Comparison of ENCODE assay signal across 8 mouse cellular contexts in genomic region chr13:94177148-94177547, GRCm38 (mm10).
DNase-seq lines count a peak whose midpoint lies in the region; ATAC-seq and TF ChIP-seq lines count a peak whose summit lies in the region.

No protein-coding gene starts in this region.

- peaks cover 25% of the 10 kb centered on the region for H3K4me1 ChIP-seq in embryonic facial prominence, embryonic 14.5 days (ENCODE audit: control insufficient read depth, insufficient read depth, low read length)
- H3K4me1 ChIP-seq in forebrain, embryonic 14.5 days (ENCODE audit: control insufficient read depth, insufficient read depth, low read length) = peaks cover 17% of the 10 kb centered on the region

- intact Hi-C loops in gastrocnemius, adult 2 months (cut with DNase I) = no loop called here

- no peak for ATAC-seq in embryonic facial prominence, embryonic 14.5 days (ENCODE audit: low read depth)
- ATAC-seq in forebrain, embryonic 14.5 days = no peak

- peak overlapping the region; percentile 7; the same call in 1 of the 2 replicates for H3K4me3 ChIP-seq in gastrocnemius, adult 2 months
- H3K4me3 ChIP-seq in embryonic facial prominence, embryonic 14.5 days (ENCODE audit: low read depth, low read length) = no peak overlapping the region
- no peak overlapping the region for H3K4me3 ChIP-seq in forebrain, embryonic 14.5 days (ENCODE audit: low read depth, low read length)

- 0 out of 2 replicates have a peak overlapping the region, but pooled peaks have one; percentile 22 for H3K9ac ChIP-seq in embryonic facial prominence, embryonic 14.5 days (ENCODE audit: low read depth, low read length)
- H3K9ac ChIP-seq in forebrain, embryonic 14.5 days (ENCODE audit: low read length) = no peak overlapping the region

- peak; percentile 59 for TF ChIP-seq CTCF in gastrocnemius, adult 2 months (IDR thresholded peaks at IDR 0.05)

- peaks cover 12% of the 10 kb centered on the region; the same call in 1 of the 2 replicates for H3K36me3 ChIP-seq in embryonic facial prominence, embryonic 14.5 days (ENCODE audit: control insufficient read depth, insufficient read depth, low read length)
- H3K36me3 ChIP-seq in forebrain, embryonic 14.5 days (ENCODE audit: control insufficient read depth, insufficient read depth, low read length) = no peaks in the 10 kb centered on the region

- 49% methylated on average over 7 of the region's 7 CpGs for WGBS in embryonic facial prominence, embryonic 14.5 days
- WGBS in forebrain, embryonic 14.5 days = 53% methylated on average over 7 of the region's 7 CpGs

- no peaks in the 10 kb centered on the region for H3K9me3 ChIP-seq in embryonic facial prominence, embryonic 14.5 days (ENCODE audit: control insufficient read depth, low read length)
- H3K9me3 ChIP-seq in forebrain, embryonic 14.5 days (replicated peaks; ENCODE audit: control insufficient read depth, low read length) = no peaks in the 10 kb centered on the region

- H3K27me3 ChIP-seq in embryonic facial prominence, embryonic 14.5 days (replicated peaks; ENCODE audit: control insufficient read depth, insufficient read depth, low read length) = no peaks in the 10 kb centered on the region
- no peaks in the 10 kb centered on the region for H3K27me3 ChIP-seq in forebrain, embryonic 14.5 days (replicated peaks; ENCODE audit: control insufficient read depth, insufficient read depth, low read length)

- DNase-seq in gastrocnemius, adult 2 months = no peak
- DNase-seq in gastrocnemius, adult 18-20 months (ENCODE audit: low spot score) = no peak
- DNase-seq in right cerebral cortex, postnatal 14 days = peak; percentile 28
- no peak for DNase-seq in right cerebral cortex, adult 2 months (ENCODE audit: low spot score in 2 of 2)
- DNase-seq in embryonic facial prominence, embryonic 14.5 days (ENCODE audit: low spot score) = no peak
- DNase-seq in lung, postnatal 36 days = peak; percentile 51
- no peak for DNase-seq in forebrain, embryonic 14.5 days (ENCODE audit: low spot score)
- DNase-seq in ovary, postnatal 14 days (ENCODE audit: low spot score) = no peak

- peak overlapping the region; percentile 94; the same call in 1 of the 2 replicates for H3K4me2 ChIP-seq in embryonic facial prominence, embryonic 14.5 days (ENCODE audit: low read depth, low read length)
- H3K4me2 ChIP-seq in forebrain, embryonic 14.5 days (ENCODE audit: low read length) = no peak overlapping the region

- no peak overlapping the region for H3K27ac ChIP-seq in gastrocnemius, adult 2 months
- H3K27ac ChIP-seq in embryonic facial prominence, embryonic 14.5 days (replicated peaks; ENCODE audit: low read depth, low read length) = no peak overlapping the region
- H3K27ac ChIP-seq in forebrain, embryonic 14.5 days (ENCODE audit: low read depth, low read length) = no peak overlapping the region

Comparison
In these comparisons a context has a peak if more than half of its experiments do, and no peak if none do; other contexts are left out.
1. DNase-seq: peak in right cerebral cortex, postnatal 14 days (single experiment) and lung, postnatal 36 days (single experiment); none in gastrocnemius, adult 2 months (single experiment), gastrocnemius, adult 18-20 months (single experiment), right cerebral cortex, adult 2 months (0 of 2), embryonic facial prominence, embryonic 14.5 days (single experiment), forebrain, embryonic 14.5 days (single experiment) and ovary, postnatal 14 days (single experiment).